Mouse (Mus musculus): Measurements from ENCODE around the gene Ank3.

Ank3 gene

DNA sequence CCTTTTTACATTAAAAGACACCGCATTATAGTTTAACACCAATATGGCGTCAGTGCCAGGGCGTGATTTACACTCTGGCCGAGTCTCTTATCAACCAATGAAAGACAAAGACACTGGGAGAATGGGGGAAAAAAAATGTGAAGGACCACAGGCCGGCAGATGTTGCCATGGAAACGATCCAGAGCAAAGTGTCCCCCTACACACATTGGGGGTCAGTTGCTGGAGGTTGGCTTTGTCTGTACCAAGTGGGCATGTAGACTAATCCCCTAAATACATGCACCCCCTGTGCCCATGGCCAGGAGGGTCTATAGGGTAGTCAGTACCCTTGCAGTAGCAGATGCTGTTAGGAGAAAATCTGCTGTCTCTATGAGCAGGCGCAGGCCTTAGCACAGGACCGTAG, 547.3 kb downstream of the Ank3 start:
- DNase-seq = peak; percentile 26

DNA sequence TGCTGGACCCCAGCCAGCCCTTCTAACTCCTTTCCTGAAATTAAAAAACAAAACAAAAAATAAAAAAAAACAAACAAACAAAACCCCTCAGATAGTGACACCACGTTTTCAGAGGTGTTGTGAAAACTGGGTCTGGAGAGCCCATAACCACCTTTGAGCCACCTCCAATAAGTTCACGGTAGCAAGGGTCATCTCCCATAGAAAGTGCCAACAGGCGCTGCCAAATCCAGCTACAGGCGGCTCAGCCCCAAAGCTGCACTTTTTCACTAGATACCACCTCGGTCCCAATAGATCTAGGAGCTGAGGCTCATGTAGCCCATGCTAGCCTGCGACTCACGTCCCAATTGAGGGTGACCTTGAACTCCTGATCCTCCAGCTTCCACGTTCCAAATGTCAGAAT, 547.7 kb downstream of the Ank3 start:
- no peak for DNase-seq

DNA sequence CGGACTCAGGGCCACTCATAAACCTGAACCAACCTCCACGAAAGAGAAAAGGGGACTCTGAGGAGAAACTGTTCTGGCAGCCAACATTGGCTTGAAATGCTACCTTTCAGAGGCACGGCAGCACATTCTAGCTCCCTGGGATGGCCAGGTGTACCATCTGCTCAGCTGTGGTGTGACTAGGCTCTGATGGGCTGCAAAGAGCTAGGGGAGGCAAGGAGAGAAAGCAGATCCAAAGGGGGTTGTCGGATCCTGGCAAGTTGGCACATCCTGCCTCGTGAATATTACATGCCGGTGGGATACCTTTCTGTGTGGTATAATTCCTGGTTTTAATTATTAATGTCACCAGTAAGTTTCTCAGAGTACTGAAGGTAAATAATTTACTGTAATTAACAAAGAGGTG, 548.5 kb downstream of the Ank3 start:
- DNase-seq = no peak

DNA sequence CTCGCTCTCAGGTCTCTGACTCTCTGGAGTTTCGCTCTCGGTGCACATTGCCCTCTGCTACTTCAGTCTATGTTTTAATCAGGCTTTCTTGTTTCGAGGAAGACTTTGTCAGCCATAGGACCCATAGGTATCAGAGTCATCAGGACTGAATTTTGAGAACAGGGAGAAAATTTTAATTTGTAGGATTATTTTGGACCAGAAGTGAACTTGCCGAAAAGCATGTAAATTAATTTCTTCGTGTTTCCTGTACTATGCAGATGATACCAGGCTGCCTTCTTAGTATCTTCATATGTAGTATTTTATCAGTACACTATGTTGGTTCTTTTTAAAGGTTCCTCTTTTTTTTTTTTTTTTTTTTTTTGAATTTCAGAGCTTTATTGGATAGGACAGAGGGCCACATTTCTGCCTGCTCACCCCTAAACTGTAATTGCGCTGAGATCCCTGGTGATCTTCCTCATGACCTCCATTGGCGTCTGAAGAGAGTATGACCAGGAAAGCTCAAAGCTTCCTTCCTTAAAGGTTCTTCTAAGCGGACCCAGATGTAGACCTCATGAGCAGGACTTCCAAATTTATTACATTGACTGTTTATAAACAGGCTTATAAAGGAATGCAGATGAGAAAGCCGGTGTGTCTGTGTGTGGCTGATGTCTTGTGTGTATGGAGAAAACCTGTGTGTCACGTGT, 551.8 kb downstream of the Ank3 start:
- DNase-seq = no peak

DNA sequence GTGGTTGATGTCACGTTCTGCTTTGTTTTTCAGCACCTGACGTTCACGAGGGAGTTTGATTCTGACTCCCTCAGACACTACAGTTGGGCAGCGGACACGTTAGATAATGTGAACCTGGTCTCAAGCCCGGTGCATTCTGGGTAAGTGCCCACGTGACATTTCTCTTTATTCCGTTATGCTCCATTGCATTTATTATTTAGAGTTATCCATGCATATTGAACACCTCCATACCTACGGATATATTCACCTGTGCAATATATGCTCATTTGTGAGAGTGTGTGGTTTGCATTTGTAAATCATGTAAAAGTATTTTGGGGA, 552.3 kb downstream of the Ank3 start:
- no peak for DNase-seq

DNA sequence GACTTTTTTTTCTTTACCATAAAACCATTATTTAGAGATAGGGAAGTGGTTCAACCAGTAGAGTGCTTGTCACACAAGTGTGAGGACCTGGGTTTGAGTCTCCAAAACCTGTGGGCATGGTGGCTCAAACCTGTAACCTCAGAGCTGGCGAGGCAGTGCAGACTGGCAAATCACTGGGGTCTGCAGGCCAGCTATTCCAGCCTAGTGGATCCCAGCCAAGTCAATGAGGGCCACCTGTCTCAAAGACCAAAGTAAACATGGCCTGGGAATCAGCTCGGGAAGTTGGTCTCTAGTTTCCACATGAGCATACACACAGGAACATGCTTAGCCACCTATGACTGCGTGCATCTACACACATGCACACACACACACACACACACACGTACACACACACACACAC, 552.9 kb downstream of the Ank3 start:
- no peak for DNase-seq

GRCm38 (mm10) chr10:69952316-69952715, 553.7 kb downstream of the Ank3 start:
- DNase-seq = no peak

DNA sequence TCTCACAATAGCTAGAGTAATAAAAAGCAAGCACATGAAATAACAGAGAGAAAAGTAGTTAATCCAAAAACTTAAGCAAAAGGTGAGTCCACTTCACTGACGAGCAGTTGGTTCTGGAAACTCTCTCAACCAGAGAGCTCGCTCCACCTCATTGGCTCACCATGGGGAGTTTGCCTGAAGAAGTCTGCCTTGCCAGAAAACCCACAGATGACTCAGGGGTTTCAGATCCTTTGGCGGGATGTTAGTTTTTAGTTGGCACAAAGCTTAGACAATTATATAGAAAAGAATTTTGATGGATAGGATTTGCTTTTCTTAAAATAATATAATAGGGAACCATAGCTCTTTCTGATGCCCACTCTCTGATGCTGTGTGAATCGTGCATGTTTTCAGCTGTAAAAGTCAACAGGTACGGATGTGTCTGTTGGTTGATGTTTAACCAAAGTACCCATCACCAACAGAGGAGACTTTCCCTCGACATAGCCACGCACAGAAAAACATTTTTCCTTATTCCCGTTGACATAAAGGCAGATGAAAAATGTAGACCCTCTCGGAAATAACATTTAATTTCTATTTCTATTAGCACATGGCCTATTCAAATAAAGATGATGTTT, 556.2 kb downstream of the Ank3 start:
- no peak for DNase-seq

- DNase-seq = no peak
Observed at GRCm38 (mm10) chr10:69962226-69962625, 563.7 kb downstream of the Ank3 start.

DNA sequence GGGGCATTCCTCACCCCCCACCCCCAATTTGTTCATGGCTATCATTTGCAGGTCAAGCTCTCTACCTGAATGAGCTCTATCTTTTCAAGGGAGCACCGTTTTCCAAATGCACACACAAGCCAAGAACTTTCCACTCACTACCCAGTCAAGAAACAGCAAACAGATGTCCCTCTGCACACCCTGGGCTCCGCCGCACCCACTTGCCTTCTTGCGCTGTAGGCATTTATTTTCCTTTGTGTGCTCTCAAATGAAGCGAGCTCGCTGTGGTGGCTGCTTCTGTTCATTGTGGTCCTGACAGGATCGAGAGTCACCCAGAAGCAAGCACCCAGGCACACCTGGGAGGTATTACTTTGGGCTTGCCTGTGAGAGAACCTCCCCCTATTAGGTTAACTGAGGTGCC, 564.4 kb downstream of the Ank3 start:
- no peak for DNase-seq

- peak; percentile 68 for DNase-seq
Observed at GRCm38 (mm10) chr10:69964611-69965010, 566.0 kb downstream of the Ank3 start.

DNA sequence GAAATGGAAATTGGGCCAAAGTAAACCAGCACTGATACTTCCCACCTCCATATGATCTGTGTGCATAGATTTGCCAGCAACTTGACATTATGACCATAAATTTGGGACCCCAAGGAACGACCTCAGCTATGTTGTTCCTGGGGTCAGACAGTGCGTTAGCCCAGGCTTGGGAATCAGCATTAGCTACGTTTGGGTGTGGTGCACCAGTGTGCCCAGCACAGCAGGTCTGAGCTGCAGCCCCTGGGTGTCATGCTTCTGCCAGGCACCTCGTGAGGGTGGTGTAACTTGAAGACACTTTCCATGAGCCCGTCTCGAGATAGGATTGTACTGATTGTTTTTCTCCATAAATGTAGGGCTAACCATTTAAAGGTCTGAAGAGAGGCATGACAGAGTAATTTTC, 566.5 kb downstream of the Ank3 start:
- DNase-seq = no peak

DNA sequence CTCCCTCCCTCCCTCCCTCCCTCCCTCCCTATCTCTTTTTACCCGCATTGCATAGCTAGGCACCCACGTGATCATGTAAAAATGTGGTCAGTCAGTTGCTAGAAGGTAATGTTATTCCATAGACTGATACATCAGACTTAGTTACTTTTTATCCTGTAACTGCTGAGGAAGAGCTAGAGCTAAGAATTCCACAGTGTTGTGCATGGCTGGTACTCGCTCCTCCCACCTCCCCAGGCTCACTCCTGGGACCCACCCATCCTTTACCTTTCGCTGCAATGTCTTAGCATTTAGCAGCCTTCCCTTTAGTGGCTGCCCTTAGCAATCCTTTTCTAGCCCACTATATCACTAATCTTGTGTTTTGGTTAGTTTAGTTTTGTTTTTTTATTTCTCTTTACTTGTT, 569.4 kb downstream of the Ank3 start:
- no peak for DNase-seq

DNA sequence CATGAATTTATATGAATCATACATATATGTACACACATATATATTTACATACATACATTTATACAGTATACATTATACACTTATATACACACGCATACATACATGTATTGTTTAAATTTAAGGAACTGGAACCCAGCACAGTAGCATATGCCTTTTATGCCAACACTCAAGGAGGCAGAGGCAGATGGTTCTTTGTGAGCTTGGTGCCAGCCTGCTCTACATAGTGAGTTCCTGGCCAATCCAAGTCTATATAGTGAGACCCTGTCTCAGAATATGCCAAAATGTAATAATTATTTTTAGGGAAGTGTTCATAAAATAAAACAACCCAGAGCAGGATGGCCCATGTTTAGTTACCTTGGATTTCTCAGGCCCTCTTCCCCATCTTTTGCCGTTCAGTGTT, 581.1 kb downstream of the Ank3 start:
- no peak for DNase-seq

GRCm38 (mm10) chr10:69981386-69982097, 583.0 kb downstream of the Ank3 start:
- DNase-seq = no peak

DNA sequence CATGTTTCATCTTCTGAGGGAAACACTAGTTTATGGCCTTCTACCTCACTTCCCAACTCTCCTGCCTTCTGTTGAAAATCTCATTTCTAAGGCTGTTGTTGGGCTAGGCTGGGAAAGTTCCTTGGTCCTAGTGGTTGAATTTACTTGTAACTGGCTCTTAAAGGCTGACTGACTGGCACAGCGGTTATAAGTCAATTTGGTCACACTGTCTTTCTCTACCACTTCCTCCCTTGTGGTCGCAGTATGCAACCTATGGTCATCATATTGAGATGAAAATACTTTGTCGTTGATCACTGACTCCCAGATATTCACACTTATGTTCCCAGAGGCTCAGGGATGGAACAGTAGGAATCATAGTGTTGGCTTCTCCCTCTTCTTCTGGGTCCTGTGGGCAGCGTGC, 584.1 kb downstream of the Ank3 start:
- no peak for DNase-seq

GRCm38 (mm10) chr10:69987496-69987895, 588.9 kb downstream of the Ank3 start:
- DNase-seq = no peak

- DNase-seq = no peak
Observed at GRCm38 (mm10) chr10:69997082-69997481, 598.5 kb downstream of the Ank3 start.

GRCm38 (mm10) chr10:70004058-70004457, 605.5 kb downstream of the Ank3 start:
- no peak for DNase-seq

- no peak for DNase-seq
Observed at GRCm38 (mm10) chr10:70004831-70005230, 606.3 kb downstream of the Ank3 start.

DNA sequence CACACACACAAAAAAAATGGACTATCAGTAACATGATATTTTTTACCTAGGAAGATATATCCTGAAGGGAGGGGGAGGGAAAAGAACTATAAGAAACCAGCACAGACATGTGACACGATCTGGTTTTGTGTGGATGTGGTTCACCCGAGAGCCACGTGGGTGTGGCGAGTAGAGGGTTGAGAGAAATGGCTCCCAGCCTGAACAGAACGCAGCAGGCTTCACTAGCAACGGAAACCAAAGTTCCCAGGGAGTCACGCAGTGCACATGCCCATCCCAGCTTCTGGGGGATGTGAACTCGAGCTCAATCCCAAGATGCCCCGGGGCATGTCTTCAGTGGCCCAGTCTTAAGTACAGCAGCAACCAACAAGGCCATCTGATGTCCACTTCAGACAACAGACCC, 607.8 kb downstream of the Ank3 start:
- peak; percentile 20 for DNase-seq

GRCm38 (mm10) chr10:70011738-70012137, 613.2 kb downstream of the Ank3 start:
- no peak for DNase-seq

DNA sequence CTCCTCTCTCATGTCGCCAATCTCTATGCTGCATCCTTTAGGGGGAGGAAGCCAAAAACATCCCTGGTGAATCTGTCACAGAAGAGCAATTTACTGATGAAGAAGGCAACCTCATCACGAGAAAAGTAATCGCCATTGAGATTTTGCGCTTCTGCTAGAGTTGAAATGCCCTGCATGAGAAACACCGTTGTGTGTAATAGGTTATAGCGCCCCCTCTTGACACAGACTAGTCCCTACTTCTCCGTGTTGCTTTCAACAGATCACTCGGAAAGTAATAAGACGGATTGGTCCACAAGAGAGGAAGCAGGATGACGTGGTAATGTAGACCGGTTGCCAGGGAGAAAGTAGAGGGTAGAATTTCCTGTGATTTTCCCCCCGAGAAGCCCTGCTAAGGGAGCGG, 615.4 kb downstream of the Ank3 start:
- no peak for DNase-seq

DNA sequence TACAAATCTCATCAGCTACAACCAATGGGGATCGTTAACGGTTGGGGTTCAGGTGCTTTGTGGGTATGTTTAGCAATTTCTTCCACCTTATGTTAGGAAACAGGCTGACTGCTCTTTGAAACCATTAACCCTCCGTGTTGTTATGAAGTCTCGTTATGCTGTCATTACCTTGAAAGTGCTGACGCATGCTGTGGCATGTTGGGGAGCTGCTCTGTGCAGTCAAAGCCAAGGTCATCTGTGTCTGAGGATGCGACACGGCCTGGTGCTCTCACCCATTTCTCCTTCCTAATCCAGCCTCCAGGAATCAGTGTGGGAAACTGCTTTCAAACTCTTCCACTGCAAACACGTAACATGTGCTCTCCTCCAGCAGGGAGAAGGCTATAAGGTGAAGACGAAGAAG, 616.6 kb downstream of the Ank3 start:
- no peak for DNase-seq

DNA sequence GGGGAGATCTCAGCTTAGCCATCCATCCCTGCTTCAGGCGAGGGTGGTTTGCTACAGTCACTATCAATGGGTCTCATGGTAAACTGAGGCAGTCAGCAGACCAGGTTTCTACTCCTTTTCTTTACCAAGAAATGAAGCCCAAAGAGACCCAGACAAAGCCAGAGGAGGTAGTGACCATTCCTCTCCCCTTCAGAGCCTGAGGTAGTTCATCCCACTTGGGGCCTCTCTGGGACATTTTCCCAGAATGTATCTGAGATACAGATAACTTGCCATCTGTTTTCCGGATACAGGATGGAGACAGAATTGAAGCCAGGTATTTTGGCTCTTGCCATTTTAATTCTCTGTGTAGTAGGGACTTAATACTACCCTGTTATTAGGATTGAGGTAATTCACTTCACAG, 620.1 kb downstream of the Ank3 start:
- no peak for DNase-seq
